Mouse (Mus musculus) thymus, adult 2 months (tissue): Measurements from ENCODE around the gene Nhp2.

Experiments
- CTCF ChIP-seq: fragments of 200-500 bp; IDR thresholded peaks from 2 replicates; pipeline ENCODE4 v1.5.1; 2012; ENCODE audit warnings: mild to moderate bottlenecking, control low read depth, low read length, moderate library complexity, borderline replicate concordance; ENCODE audit not compliant: control insufficient read depth, poor library complexity, insufficient read depth; ENCODE audit errors: extremely low read depth
- POLR2A ChIP-seq: fragments of 200-500 bp; IDR thresholded peaks from 2 replicates; pipeline ENCODE4 v1.6.1; 2012; ENCODE audit warnings: mild to moderate bottlenecking, low read length, control low read depth, moderate library complexity; ENCODE audit not compliant: control insufficient read depth, poor library complexity, insufficient read depth; ENCODE audit errors: extremely low read depth

- TF ChIP-seq CTCF (peak; percentile 61; the same call in 1 of the 2 replicates), POLR2A (peak; percentile 67; the same call in 1 of the 2 replicates)
Measured at GRCm38 (mm10) chr11:51635525-51636322, 16.2 kb downstream of the Nhp2 start, which contains the start of gene Rmnd5b.
